Comparison of ENCODE assay signal across 16 mouse cellular contexts in the genomic region with DNA sequence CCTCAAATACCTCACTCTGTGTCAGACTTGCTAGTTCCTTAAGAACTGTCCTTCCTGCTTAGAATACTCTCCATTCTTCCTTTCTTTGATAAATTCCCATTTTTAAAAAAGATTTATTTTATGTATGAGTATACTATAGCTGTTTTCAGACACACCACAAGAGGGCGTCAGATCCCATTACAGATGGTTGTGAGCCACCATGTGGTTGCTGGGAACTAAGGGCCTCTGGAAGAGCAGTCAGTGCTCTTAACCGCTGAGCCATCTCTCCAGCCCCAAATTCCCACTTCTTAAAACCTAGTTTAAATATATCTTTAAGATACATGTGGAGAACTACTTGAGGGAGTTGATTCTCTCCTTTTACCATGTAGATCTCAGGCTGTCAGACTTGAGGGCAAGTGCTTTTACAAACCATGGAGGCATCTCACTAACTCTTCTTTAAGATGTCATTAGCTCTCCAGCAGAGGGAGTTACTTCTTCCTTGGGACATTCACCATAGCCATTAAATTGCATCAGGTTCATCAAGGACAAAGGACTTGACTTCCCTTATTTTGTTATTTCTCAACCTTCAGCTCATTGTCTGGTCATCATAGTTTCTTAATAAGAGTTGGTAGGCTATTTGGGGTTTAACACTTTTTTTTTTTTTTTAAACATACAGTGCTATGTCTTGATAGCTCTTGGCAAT. TPM values are rescaled to one million over a fixed set of nuclear protein-coding genes. Genes with fewer than 3 reads are reported as not detected.
DNase-seq lines count a peak whose midpoint lies in the region; ATAC-seq and TF ChIP-seq lines count a peak whose summit lies in the region.
"Had no signal": no experiment of that assay in that cellular context is flagged by ENCODE, and none has a peak within 500 bp of the region (broad histone marks: within the 10 kb centered on the region; RNA-seq: fewer than 3 reads in every experiment).

No protein-coding gene starts in this region.

- peak; percentile 24; the same call in 1 of the 2 replicates for TF ChIP-seq CTCF in liver, embryonic 14.5 days (IDR thresholded peaks at IDR 0.05; ENCODE audit: low read depth)
- TF ChIP-seq CTCF in E14TG2a.4 (conservative IDR thresholded peaks at IDR 0.05; ENCODE audit: low read length): peak; percentile 13; the same call in 1 of the 2 replicates

- H3K4me2 ChIP-seq in liver, embryonic 14.5 days (ENCODE audit: low read depth): no peak overlapping the region
- no peak overlapping the region for H3K4me2 ChIP-seq in liver, embryonic 11.5 days
- H3K4me2 ChIP-seq: lung, embryonic 14.5 days; midbrain, embryonic 13.5 days had no signal

- 57% methylated on average over 2 of the region's 2 CpGs for WGBS in liver, embryonic 14.5 days (ENCODE audit: insufficient replicate concordance)
- WGBS in liver, embryonic 11.5 days: 63% methylated on average over 2 of the region's 2 CpGs
- WGBS in embryonic facial prominence, embryonic 10.5 days: 87% methylated on average over 2 of the region's 2 CpGs

- no peaks in the 10 kb centered on the region for H3K27me3 ChIP-seq in liver, embryonic 14.5 days (ENCODE audit: control insufficient read depth, insufficient read depth, low read length)
- no peaks in the 10 kb centered on the region for H3K27me3 ChIP-seq in liver, embryonic 11.5 days (replicated peaks; ENCODE audit: control insufficient read depth, insufficient read depth, low read length)
- no peaks in the 10 kb centered on the region for H3K27me3 ChIP-seq in E14TG2a.4 (ENCODE audit: insufficient read depth, low read length)
- no peaks in the 10 kb centered on the region for H3K27me3 ChIP-seq in embryonic facial prominence, embryonic 10.5 days (replicated peaks; ENCODE audit: low read depth, poor library complexity, severe bottlenecking)
- H3K27me3 ChIP-seq: midbrain, embryonic 13.5 days had no signal

- TF ChIP-seq EP300 in liver, embryonic 14.5 days (IDR thresholded peaks at IDR 0.05; ENCODE audit: low read depth): no peak

- no peak overlapping the region for H3K4me3 ChIP-seq in liver, embryonic 14.5 days (ENCODE audit: insufficient read depth in 1 of 2, low read depth in 2 of 2, low read length in 2 of 2)
- no peak overlapping the region for H3K4me3 ChIP-seq in liver, embryonic 11.5 days (ENCODE audit: low read depth, low read length)
- H3K4me3 ChIP-seq in E14TG2a.4 (replicated peaks; ENCODE audit: low read length): no peak overlapping the region
- no peak overlapping the region for H3K4me3 ChIP-seq in embryonic facial prominence, embryonic 10.5 days
- H3K4me3 ChIP-seq: forebrain, embryonic 10.5 days; midbrain, embryonic 13.5 days had no signal

- no peak overlapping the region for H3K9ac ChIP-seq in liver, embryonic 14.5 days (replicated peaks)
- no peak overlapping the region for H3K9ac ChIP-seq in liver, embryonic 11.5 days (ENCODE audit: low read depth, low read length)
- H3K9ac ChIP-seq: lung, embryonic 14.5 days; midbrain, embryonic 13.5 days had no signal

- no peaks in the 10 kb centered on the region for H3K9me3 ChIP-seq in liver, embryonic 14.5 days (ENCODE audit: control insufficient read depth, low read length)
- no peaks in the 10 kb centered on the region for H3K9me3 ChIP-seq in liver, embryonic 11.5 days (ENCODE audit: control insufficient read depth, low read length)
- H3K9me3 ChIP-seq in E14TG2a.4 (ENCODE audit: low read length): no peaks in the 10 kb centered on the region
- no peaks in the 10 kb centered on the region for H3K9me3 ChIP-seq in embryonic facial prominence, embryonic 10.5 days
- H3K9me3 ChIP-seq: forebrain, embryonic 10.5 days; G1E; midbrain, embryonic 13.5 days had no signal

- no peaks in the 10 kb centered on the region for H3K36me3 ChIP-seq in liver, embryonic 14.5 days (replicated peaks; ENCODE audit: control insufficient read depth, insufficient read depth, low read depth)
- no peaks in the 10 kb centered on the region for H3K36me3 ChIP-seq in liver, embryonic 11.5 days (ENCODE audit: control insufficient read depth, insufficient read depth, low read length)
- H3K36me3 ChIP-seq in E14TG2a.4 (ENCODE audit: insufficient read depth, low read length): peaks cover 15% of the 10 kb centered on the region; the same call in 1 of the 2 replicates
- H3K36me3 ChIP-seq in embryonic facial prominence, embryonic 10.5 days (replicated peaks): 0 out of 2 replicates have a peak, but pooled peaks cover 3% of the 10 kb centered on the region
- H3K36me3 ChIP-seq: forebrain, embryonic 10.5 days; midbrain, embryonic 13.5 days had no signal

- no peak for ATAC-seq in liver, embryonic 14.5 days (ENCODE audit: insufficient read depth)
- no peak for ATAC-seq in liver, embryonic 11.5 days (replicated peaks; ENCODE audit: low FRiP score)
- peak; percentile 94 for ATAC-seq in megakaryocyte progenitor cell, adult 5-6 weeks (replicated peaks; ENCODE audit: poor library complexity)
- ATAC-seq: midbrain, embryonic 13.5 days had no signal

- DNase-seq in liver, embryonic 14.5 days (ENCODE audit: low read depth in 3 of 3, low spot score in 3 of 3): no peak
- no peak for DNase-seq in liver, embryonic 11.5 days (ENCODE audit: low spot score)
- DNase-seq in R1 (ENCODE audit: low read depth, low spot score): peak; percentile 49
- no peak for DNase-seq in urinary bladder, adult 2 months (ENCODE audit: low spot score)
- DNase-seq in spleen, postnatal 36 days (ENCODE audit: low spot score in 2 of 2): no peak
- DNase-seq in embryonic facial prominence, embryonic 10.5 days (ENCODE audit: low spot score): no peak
- DNase-seq: cerebellum, adult 9-11 months; heart, adult 18-20 months; heart, postnatal 10 days; lung, embryonic 14.5 days; thymus, postnatal 36 days had no signal

- H3K27ac ChIP-seq in liver, embryonic 14.5 days: no peak overlapping the region
- no peak overlapping the region for H3K27ac ChIP-seq in liver, embryonic 11.5 days (ENCODE audit: low read depth, low read length)
- no peak overlapping the region for H3K27ac ChIP-seq in embryonic facial prominence, embryonic 10.5 days (replicated peaks)
- H3K27ac ChIP-seq: forebrain, embryonic 10.5 days; midbrain, embryonic 13.5 days had no signal

- peaks cover 0 to 6% of the 10 kb centered on the region in 2 experiments; a peak in 2 of 4 replicates for H3K4me1 ChIP-seq in liver, embryonic 14.5 days (replicated peaks; ENCODE audit: control insufficient read depth in 2 of 2, insufficient read depth in 2 of 2, low read length in 1 of 2)
- no peaks in the 10 kb centered on the region; the same call in 1 of the 2 replicates for H3K4me1 ChIP-seq in liver, embryonic 11.5 days (replicated peaks; ENCODE audit: control insufficient read depth, insufficient read depth, low read length)
- peaks cover 23% of the 10 kb centered on the region for H3K4me1 ChIP-seq in E14TG2a.4 (replicated peaks; ENCODE audit: low read depth, low read length)
- no peaks in the 10 kb centered on the region for H3K4me1 ChIP-seq in embryonic facial prominence, embryonic 10.5 days

RNA-seq across cellular contexts. Expression of a gene that starts 9.6 kb away (rescaled TPM):
- 5.0 and 5.9 TPM in 2 replicates for polyA plus RNA-seq in liver, embryonic 14.5 days (2012; rRNA removed)
- polyA plus RNA-seq in liver, embryonic 14.5 days (2014; fragmentation: Nextera tagmentation; extraction: Ambion mirVana): 3.9 and 6.1 TPM in 2 replicates
- polyA plus RNA-seq in liver, embryonic 11.5 days (2014; fragmentation: Nextera tagmentation; extraction: Ambion mirVana): 14.8 and 17.8 TPM in 2 replicates
- 40.3 and 47.7 TPM in 2 replicates for total RNA-seq in megakaryocyte progenitor cell, adult 5-6 weeks (2015)
- 40.0 and 48.5 TPM in 2 replicates for total RNA-seq in megakaryocyte progenitor cell, adult 5-6 weeks (2017)
- polyA plus RNA-seq in urinary bladder, adult 2 months (2012; rRNA removed): 18.9 and 19.7 TPM in 2 replicates
- polyA plus RNA-seq in embryonic facial prominence, embryonic 10.5 days (2016; fragmentation: Nextera tagmentation; extraction: Ambion mirVana): 22.5 and 23.0 TPM in 2 replicates
